Mouse (Mus musculus): Measurements from ENCODE around the gene Myo1g. TPM values are rescaled to one million over a fixed set of nuclear protein-coding genes. Genes with fewer than 3 reads are reported as not detected.

Myo1g gene
- polyA plus RNA-seq, 1 experiment from 2014 or later, result 1.1 TPM

GRCm38 (mm10) chr11:6483103-6483502 is 37.7 kb downstream of the Myo1g start:
- WGBS, result 81% methylated on average over 2 of the region's 2 CpGs

DNA sequence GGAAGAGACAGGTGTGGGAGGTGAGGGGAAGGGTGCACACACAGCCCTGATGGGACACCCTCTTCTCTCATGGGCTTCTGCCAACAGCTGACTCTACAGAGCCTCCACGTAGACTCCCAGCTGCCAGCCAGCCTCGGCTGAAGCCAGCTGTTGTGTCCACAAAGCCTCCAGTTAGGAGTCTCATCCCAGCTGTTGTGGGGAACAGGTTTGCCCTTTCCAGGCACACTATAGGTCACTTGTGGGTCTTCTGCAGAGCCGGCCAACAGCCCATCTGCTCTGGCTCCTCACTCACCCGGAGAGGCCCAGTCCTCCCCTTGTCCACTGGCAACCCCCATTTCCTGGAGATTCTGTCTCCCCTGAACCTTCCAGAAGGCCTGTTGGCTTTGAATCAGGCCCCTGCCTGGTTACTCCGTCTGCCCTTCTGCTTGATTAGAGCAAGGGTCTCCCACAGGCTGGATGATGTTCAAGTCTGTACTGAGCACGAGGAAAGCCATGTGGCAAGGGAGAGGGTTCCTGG is 39.0 kb downstream of the Myo1g start:
- Histone ChIP-seq H3K4me3 (no peak overlapping the region), H3K27ac (no peak overlapping the region), H3K4me2 (replicated peaks) (no peak overlapping the region), H3K9me3 (no peaks in the 10 kb centered on the region), H3K27me3 (no peaks in the 10 kb centered on the region), H3K9ac (no peak overlapping the region), H3K36me3 (no peaks in the 10 kb centered on the region), H3K4me1 (no peaks in the 10 kb centered on the region)
- no peak for ATAC-seq (ENCODE audit: insufficient number of reproducible peaks, insufficient read depth, low FRiP score, low TSS enrichment)
- WGBS, result 75% methylated on average over 6 of the region's 6 CpGs

More at GRCm38 (mm10) chr11:6483103-6483502, 37.7 kb downstream of the Myo1g start:
- H3K27ac ChIP-seq, result no peak overlapping the region
- no peaks in the 10 kb centered on the region for H3K36me3 ChIP-seq
- no peaks in the 10 kb centered on the region for H3K9me3 ChIP-seq
- H3K4me1 ChIP-seq, result no peaks in the 10 kb centered on the region
- H3K4me2 ChIP-seq (replicated peaks), result no peak overlapping the region
- H3K27me3 ChIP-seq, result no peaks in the 10 kb centered on the region
- H3K9ac ChIP-seq, result no peak overlapping the region
- H3K4me3 ChIP-seq, result no peak overlapping the region
- ATAC-seq (ENCODE audit: insufficient number of reproducible peaks, insufficient read depth, low FRiP score, low TSS enrichment), result no peak

GRCm38 (mm10) chr11:6480681-6481405 is 39.9 kb downstream of the Myo1g start:
- 84% methylated on average over 13 of the region's 13 CpGs for WGBS
- Histone ChIP-seq H3K27ac (no peak overlapping the region), H3K27me3 (no peaks in the 10 kb centered on the region), H3K4me3 (no peak overlapping the region), H3K9me3 (no peaks in the 10 kb centered on the region), H3K4me1 (no peaks in the 10 kb centered on the region), H3K9ac (no peak overlapping the region), H3K36me3 (no peaks in the 10 kb centered on the region), H3K4me2 (replicated peaks) (no peak overlapping the region)
- ATAC-seq (ENCODE audit: insufficient number of reproducible peaks, insufficient read depth, low FRiP score, low TSS enrichment), result no peak

- no peak overlapping the region for H3K27ac ChIP-seq
Observed at GRCm38 (mm10) chr11:6480191-6480590, 40.6 kb downstream of the Myo1g start.

DNA sequence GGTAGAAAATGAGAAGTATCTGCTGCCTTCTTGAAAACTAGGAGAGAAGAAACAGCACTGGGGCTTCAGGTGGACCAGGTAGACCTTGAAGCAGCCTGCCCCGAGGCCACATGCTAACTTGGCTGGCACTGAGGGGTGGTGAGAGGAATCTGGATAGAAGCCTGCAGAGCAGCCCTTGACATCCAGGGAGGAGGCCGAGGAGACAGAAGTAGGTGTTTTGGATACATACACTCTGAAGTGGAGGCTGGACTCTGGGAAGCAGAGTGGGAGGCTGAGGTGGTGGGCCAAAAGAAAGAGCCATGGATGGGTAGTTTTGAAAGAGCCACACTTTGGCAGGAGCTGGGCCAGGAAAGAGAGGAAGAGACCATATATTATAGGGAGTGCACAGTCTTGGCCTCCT is 41.5 kb downstream of the Myo1g start:
- no peak for ATAC-seq (ENCODE audit: insufficient number of reproducible peaks, insufficient read depth, low FRiP score, low TSS enrichment)
- Histone ChIP-seq H3K4me3 (no peak overlapping the region), H3K36me3 (no peaks in the 10 kb centered on the region), H3K27ac (no peak overlapping the region), H3K9ac (no peak overlapping the region), H3K4me1 (peaks cover 1% of the 10 kb centered on the region; the same call in 1 of the 2 replicates), H3K9me3 (no peaks in the 10 kb centered on the region), H3K4me2 (replicated peaks) (no peak overlapping the region), H3K27me3 (no peaks in the 10 kb centered on the region)
- WGBS, result 74% methylated on average over 2 of the region's 2 CpGs

More at GRCm38 (mm10) chr11:6480191-6480590, 40.6 kb downstream of the Myo1g start:
- H3K4me1 ChIP-seq, result no peaks in the 10 kb centered on the region
- ATAC-seq (ENCODE audit: insufficient number of reproducible peaks, insufficient read depth, low FRiP score, low TSS enrichment), result no peak
- WGBS, result 69% methylated on average over 7 of the region's 7 CpGs
- H3K9me3 ChIP-seq, result no peaks in the 10 kb centered on the region
- H3K36me3 ChIP-seq, result no peaks in the 10 kb centered on the region
- no peak overlapping the region for H3K4me3 ChIP-seq
- no peak overlapping the region for H3K4me2 ChIP-seq (replicated peaks)
- no peak overlapping the region for H3K9ac ChIP-seq
- no peaks in the 10 kb centered on the region for H3K27me3 ChIP-seq

GRCm38 (mm10) chr11:6477350-6477749 is 43.4 kb downstream of the Myo1g start:
- Histone ChIP-seq H3K27me3 (no peaks in the 10 kb centered on the region), H3K9me3 (no peaks in the 10 kb centered on the region), H3K27ac (no peak overlapping the region), H3K4me2 (replicated peaks) (no peak overlapping the region), H3K9ac (no peak overlapping the region), H3K4me1 (peaks cover 16% of the 10 kb centered on the region), H3K4me3 (no peak overlapping the region), H3K36me3 (no peaks in the 10 kb centered on the region)
- WGBS, result 84% methylated on average over 1 of the region's 1 CpGs
- no peak for ATAC-seq (ENCODE audit: insufficient number of reproducible peaks, insufficient read depth, low FRiP score, low TSS enrichment)

DNA sequence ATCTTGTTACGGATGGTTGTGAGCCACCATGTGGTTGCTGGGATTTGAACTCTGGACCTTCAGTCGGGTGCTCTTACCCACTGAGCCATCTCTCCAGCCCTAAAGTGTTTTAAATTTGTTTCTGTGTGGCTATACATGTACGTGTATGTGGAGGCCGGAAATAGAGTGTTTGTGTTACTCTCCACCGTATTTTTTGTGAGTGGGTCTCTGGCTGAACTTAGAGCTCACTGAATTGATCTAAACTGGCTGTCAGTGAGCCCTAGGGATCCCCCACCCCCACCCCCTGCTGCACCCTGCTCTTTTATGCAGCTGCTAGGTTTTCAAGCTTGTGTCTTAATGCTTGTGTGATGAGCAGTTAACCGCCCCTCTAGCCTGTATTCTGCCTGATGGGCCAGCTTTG is 43.9 kb downstream of the Myo1g start:
- Histone ChIP-seq H3K9ac (no peak overlapping the region), H3K27me3 (no peaks in the 10 kb centered on the region), H3K36me3 (no peaks in the 10 kb centered on the region), H3K9me3 (no peaks in the 10 kb centered on the region), H3K27ac (no peak overlapping the region), H3K4me1 (peaks cover 19% of the 10 kb centered on the region), H3K4me2 (replicated peaks) (no peak overlapping the region), H3K4me3 (no peak overlapping the region)
- ATAC-seq (ENCODE audit: insufficient number of reproducible peaks, insufficient read depth, low FRiP score, low TSS enrichment), result no peak
- WGBS, result 70% methylated on average over 6 of the region's 6 CpGs

GRCm38 (mm10) chr11:6475867-6476484 is 44.8 kb downstream of the Myo1g start, which contains the start of gene Purb:
Gene Purb, minus strand, starts transcription at chr11:6475917.
- peak within 1 kb of the TSS; percentile 90 for H3K4me2 ChIP-seq (replicated peaks)
- peak; percentile 91 for ATAC-seq (ENCODE audit: insufficient number of reproducible peaks, insufficient read depth, low FRiP score, low TSS enrichment)
- 0% methylated on average over 39 of the region's 76 CpGs for WGBS

GRCm38 (mm10) chr11:6474874-6475731 is 45.7 kb downstream of the Myo1g start:
- WGBS, result under 1% methylated on average over 109 of the region's 109 CpGs
- Histone ChIP-seq H3K9me3 (no peaks in the 10 kb centered on the region), H3K4me2 (replicated peaks) (peak overlapping the region; percentile 90), H3K4me1 (peaks cover 34% of the 10 kb centered on the region), H3K4me3 (peak overlapping the region; percentile 99), H3K27ac (peak overlapping the region; percentile 98), H3K9ac (peak overlapping the region; percentile 92), H3K36me3 (no peaks in the 10 kb centered on the region), H3K27me3 (no peaks in the 10 kb centered on the region)
- 0 out of 2 replicates have a peak, but pooled peaks have one; percentile 3 for ATAC-seq (ENCODE audit: insufficient number of reproducible peaks, insufficient read depth, low FRiP score, low TSS enrichment)

More at GRCm38 (mm10) chr11:6475867-6476484, 44.8 kb downstream of the Myo1g start, which contains the start of gene Purb:
- Histone ChIP-seq H3K4me1 (peaks cover 26% of the 10 kb centered on the region), H3K27ac (peak within 1 kb of the TSS; percentile 98), H3K9ac (peak within 1 kb of the TSS; percentile 92), H3K4me3 (peak within 1 kb of the TSS; percentile 99), H3K9me3 (no peaks in the 10 kb centered on the region), H3K27me3 (no peaks in the 10 kb centered on the region), H3K36me3 (no peaks in the 10 kb centered on the region)

GRCm38 (mm10) chr11:6474381-6474780 is 46.4 kb downstream of the Myo1g start:
- H3K4me1 ChIP-seq, result peaks cover 36% of the 10 kb centered on the region
- H3K9ac ChIP-seq, result peak overlapping the region; percentile 92
- peak overlapping the region; percentile 98 for H3K27ac ChIP-seq
- H3K4me3 ChIP-seq, result peak overlapping the region; percentile 99
- no peak for ATAC-seq (ENCODE audit: insufficient number of reproducible peaks, insufficient read depth, low FRiP score, low TSS enrichment)
- H3K9me3 ChIP-seq, result no peaks in the 10 kb centered on the region
- H3K27me3 ChIP-seq, result no peaks in the 10 kb centered on the region
- no peaks in the 10 kb centered on the region for H3K36me3 ChIP-seq
- WGBS, result 39% methylated on average over 6 of the region's 6 CpGs
- H3K4me2 ChIP-seq (replicated peaks), result peak overlapping the region; percentile 90

DNA sequence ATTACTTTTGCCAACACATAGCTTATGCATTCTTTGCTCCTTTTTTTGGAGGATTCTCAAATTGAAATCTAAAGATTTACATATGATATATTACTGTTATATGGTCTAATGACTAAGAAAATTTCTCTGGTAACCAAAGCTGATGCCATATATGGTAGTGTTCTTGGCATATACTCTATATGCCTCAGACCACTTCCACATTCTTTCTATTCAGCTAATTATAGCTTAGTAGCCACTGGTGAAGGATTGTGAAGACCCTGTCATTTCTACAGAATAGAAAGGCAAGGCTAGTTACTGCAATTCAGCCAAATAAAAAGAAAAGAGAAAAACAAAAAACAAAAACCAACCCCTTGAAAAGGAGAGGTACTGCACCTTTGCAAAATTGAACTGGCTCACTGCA is 48.7 kb downstream of the Myo1g start:
- Histone ChIP-seq H3K4me3 (peak overlapping the region; percentile 41), H3K4me1 (peaks cover 36% of the 10 kb centered on the region), H3K36me3 (peaks cover 4% of the 10 kb centered on the region), H3K27me3 (no peaks in the 10 kb centered on the region), H3K9me3 (no peaks in the 10 kb centered on the region), H3K4me2 (replicated peaks) (peak overlapping the region; percentile 90), H3K9ac (peak overlapping the region; percentile 31), H3K27ac (no peak overlapping the region)
- ATAC-seq (ENCODE audit: insufficient number of reproducible peaks, insufficient read depth, low FRiP score, low TSS enrichment), result no peak

Data from embryonic facial prominence, embryonic 12.5 days (tissue).